Mouse (Mus musculus) gonadal fat pad, adult 2 months (tissue): Measurements from ENCODE around the gene Hdac9. TPM values are rescaled to one million over a fixed set of nuclear protein-coding genes. Genes with fewer than 3 reads are reported as not detected.
"Not testable (repeated sequence)": the region's sequence is repeated elsewhere in the genome, so short reads cannot be mapped to it uniquely, and the experiment has no call there.

Source experiments
- DNase-seq: peaks from one replicate; pipeline ENCODE4 v3.0.0-alpha.2; 2012; ENCODE audit warnings: low read depth
- polyA plus RNA-seq: library from polyadenylated mRNA; depleted of rRNA; stranded (reverse); fragments of >200 nt; gene quantifications from 2 replicates; pipeline ENCODE4 v1.2.3, GENCODE M21; 2012

Hdac9 gene
- polyA plus RNA-seq, 1 experiment, result 4.5 TPM

GRCm38 (mm10) chr12:34487666-34488065, 429.2 kb downstream of the Hdac9 start:
- no peak for DNase-seq

- no peak for DNase-seq
These were observed 429.9 kb downstream of the Hdac9 start for GRCm38 (mm10) chr12:34487021-34487420.

- no peak for DNase-seq
These were observed 430.9 kb downstream of the Hdac9 start for GRCm38 (mm10) chr12:34486016-34486415.

GRCm38 (mm10) chr12:34481702-34482101, 435.2 kb downstream of the Hdac9 start:
- no peak for DNase-seq

- no peak for DNase-seq
These were observed 443.8 kb downstream of the Hdac9 start for GRCm38 (mm10) chr12:34472949-34473651.

- no peak for DNase-seq
These were observed 444.4 kb downstream of the Hdac9 start for GRCm38 (mm10) chr12:34472542-34472941.

GRCm38 (mm10) chr12:34461728-34462127, 455.2 kb downstream of the Hdac9 start:
- DNase-seq, result no peak

GRCm38 (mm10) chr12:34452643-34453042, 464.3 kb downstream of the Hdac9 start:
- no peak for DNase-seq

- no peak for DNase-seq
These were observed 465.7 kb downstream of the Hdac9 start for GRCm38 (mm10) chr12:34451198-34451597.

GRCm38 (mm10) chr12:34444724-34445123, 472.2 kb downstream of the Hdac9 start:
- DNase-seq, result not testable (repeated sequence)

GRCm38 (mm10) chr12:34440930-34441329, 476.0 kb downstream of the Hdac9 start:
- DNase-seq, result no peak

- DNase-seq, result no peak
These were observed 484.0 kb downstream of the Hdac9 start for GRCm38 (mm10) chr12:34432919-34433318.

- DNase-seq, result no peak
These were observed 484.4 kb downstream of the Hdac9 start for GRCm38 (mm10) chr12:34432461-34432860.

- no peak for DNase-seq
These were observed 485.1 kb downstream of the Hdac9 start for GRCm38 (mm10) chr12:34431832-34432231.

GRCm38 (mm10) chr12:34425468-34425867, 491.4 kb downstream of the Hdac9 start:
- no peak for DNase-seq

GRCm38 (mm10) chr12:34408139-34408538, 508.8 kb downstream of the Hdac9 start:
- no peak for DNase-seq

- DNase-seq, result no peak
These were observed 509.8 kb downstream of the Hdac9 start for GRCm38 (mm10) chr12:34407143-34407542.

GRCm38 (mm10) chr12:34402065-34402464, 514.8 kb downstream of the Hdac9 start:
- no peak for DNase-seq

GRCm38 (mm10) chr12:34398611-34399010, 518.3 kb downstream of the Hdac9 start:
- no peak for DNase-seq

- DNase-seq, result no peak
These were observed 522.6 kb downstream of the Hdac9 start for GRCm38 (mm10) chr12:34394342-34394741.

- no peak for DNase-seq
These were observed 537.2 kb downstream of the Hdac9 start for GRCm38 (mm10) chr12:34379681-34380080.

GRCm38 (mm10) chr12:34378637-34379036, 538.3 kb downstream of the Hdac9 start:
- no peak for DNase-seq

GRCm38 (mm10) chr12:34351906-34352305, 565.0 kb downstream of the Hdac9 start:
- DNase-seq, result no peak

- DNase-seq, result no peak
These were observed 569.4 kb downstream of the Hdac9 start for GRCm38 (mm10) chr12:34347529-34347928.
